Mouse (Mus musculus): ENCODE data around the gene Nme1. TPM values are rescaled to one million over a fixed set of nuclear protein-coding genes. Genes with fewer than 3 reads are reported as not detected.

Gene Nme1
- polyA plus RNA-seq (2012; ENCODE audit: low replicate concordance), result 61.4 and 103 TPM in 2 replicates

DNA sequence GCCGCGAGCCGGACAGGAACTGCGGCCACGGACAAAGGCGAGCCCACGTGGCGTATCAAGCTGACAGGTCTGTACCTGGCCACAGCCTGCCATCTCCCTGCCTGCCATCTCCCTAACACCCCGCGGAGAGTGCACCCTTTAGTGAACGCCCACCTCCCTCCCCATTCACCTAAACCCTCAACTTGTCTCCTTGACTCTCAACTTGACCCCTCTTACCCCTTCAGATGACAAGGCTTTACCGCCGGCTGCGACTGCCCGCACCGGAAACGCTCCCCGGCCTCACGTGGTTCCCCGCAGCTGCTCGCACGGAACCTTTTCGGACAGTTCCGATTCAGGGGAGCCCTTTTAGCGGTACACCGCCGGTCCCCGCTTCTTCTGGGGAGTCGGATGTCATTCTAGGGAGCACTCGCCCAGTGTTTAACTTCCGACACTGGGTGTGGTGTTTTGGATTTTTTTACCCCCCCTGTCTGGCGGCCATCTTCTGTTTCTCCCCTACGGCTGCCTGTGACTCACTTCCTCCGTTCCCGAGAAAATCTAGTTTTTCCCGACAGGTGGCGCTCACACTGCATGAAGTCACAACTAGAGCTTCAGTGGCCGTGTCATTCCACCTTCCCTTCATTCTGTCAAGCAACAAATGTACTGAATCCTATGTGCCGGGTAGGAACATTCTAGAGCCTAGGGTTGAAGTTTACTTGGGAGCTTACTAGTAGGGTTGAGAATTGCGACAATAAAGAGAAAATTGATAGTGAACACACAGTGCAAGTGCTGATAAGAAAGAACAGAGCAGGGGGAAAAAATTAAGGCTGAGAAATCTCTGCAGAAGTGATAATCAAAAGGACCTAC lies at the start of gene Nme1, which contains the start of gene Gm20390:
Gene Nme1, minus strand, starts transcription at position 517 of the 843 bp plus-strand sequence.
Gene Gm20390, minus strand, starts transcription at position 289 of the 843 bp plus-strand sequence.

GRCm38 (mm10) chr11:93995720-93996305 lies 27.5 kb upstream of the Nme1 start, which contains the start of gene Spag9:
Gene Spag9 (plus strand): TSS chr11:93996091.

DNA sequence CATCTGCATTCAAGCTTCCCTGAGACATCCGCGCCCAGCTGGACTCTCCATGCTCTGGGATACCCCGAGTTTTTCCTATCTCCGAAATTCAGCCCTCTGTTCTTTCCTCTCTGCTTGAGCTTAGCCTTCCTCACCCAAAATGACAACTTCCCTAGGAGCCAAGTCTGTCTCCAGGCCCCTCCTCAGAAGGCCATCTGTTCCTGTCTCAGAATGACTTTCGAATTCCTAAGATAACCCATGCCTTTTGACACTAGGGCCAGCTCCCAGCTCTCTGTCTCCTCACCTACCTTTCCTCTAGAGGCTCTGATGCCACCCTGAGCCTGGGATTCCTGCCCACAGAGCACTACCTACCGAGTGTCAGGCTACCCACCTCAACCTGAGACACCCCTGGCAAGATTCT lies 12.2 kb downstream of the Nme1 start, which contains the start of gene Nme2:
Gene Nme2, minus strand, starts transcription at position 101 of the 400 bp plus-strand sequence.

Other genes with a start within 250 kb of the Nme1 start
- gene Utp18, start 82.8 kb downstream of the Nme1 start, polyA plus RNA-seq (2012; ENCODE audit: low replicate concordance), result 21.6 and 29.7 TPM in 2 replicates
- gene Mbtd1, start 82.7 kb downstream of the Nme1 start, polyA plus RNA-seq (2012; ENCODE audit: low replicate concordance), result 9.6 and 12.5 TPM in 2 replicates
- 41.6 and 50.9 TPM in 2 replicates for gene Nme2, start 12.3 kb downstream of the Nme1 start, polyA plus RNA-seq (2012; ENCODE audit: low replicate concordance)
- gene Gm20390, start 228 bp downstream of the Nme1 start, polyA plus RNA-seq (2012; ENCODE audit: low replicate concordance), result 98.3 and 101 TPM in 2 replicates
- gene Spag9, start 27.6 kb upstream of the Nme1 start, polyA plus RNA-seq (2012; ENCODE audit: low replicate concordance), result 13.5 and 25.4 TPM in 2 replicates
- gene Tob1, start 242.9 kb upstream of the Nme1 start, polyA plus RNA-seq (2012; ENCODE audit: low replicate concordance), result 12.1 and 24.4 TPM in 2 replicates

Measured in leukemia stem cell, adult 10-12 weeks (primary cell).